Comparison of ENCODE assay signal across 8 mouse cellular contexts in the genomic region with DNA sequence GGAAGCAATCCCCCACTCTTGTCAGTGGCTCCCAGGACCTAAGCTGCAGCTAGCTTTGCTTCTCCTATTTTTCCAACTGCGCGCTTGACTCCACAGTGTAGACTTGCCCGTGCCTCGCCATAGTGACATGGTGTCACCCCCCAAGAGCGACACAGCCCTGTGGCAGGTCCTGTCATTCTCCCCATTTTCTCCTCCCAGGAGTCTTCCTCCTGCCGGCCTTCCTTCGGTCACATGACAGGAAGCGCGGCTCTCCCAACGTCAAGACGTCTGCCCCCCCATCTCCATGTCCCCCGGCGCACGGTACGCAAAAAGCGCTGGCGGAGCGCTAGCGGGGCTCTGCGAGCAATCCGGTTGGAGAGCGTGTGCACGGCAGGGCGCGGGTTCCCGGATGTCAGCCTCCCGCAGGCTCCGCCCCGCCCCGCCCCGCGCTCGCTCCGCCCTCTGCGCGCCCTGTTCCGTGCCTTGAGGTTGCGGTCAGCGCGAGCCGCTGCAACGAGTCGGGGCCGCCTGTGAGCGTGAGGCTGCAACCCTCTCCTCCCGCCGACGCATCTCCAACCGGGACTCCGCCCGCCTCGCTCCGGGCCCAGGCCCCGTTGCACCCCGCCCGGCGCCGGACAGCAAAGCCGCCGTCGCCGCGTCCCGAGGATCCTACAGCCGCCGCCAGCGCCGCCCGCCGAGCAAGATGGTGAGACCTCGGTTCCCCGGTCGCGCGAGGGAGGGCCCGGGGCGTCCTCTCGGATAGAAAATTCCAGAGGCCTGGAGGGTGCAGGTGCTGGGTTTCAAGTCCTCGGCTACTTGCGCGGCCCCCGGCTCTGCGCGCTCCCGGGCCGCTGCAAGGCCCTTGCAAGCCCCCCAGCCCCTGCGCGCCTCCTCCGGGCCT. TPM values are rescaled to one million over a fixed set of nuclear protein-coding genes. Genes with fewer than 3 reads are reported as not detected.
DNase-seq lines count a peak whose midpoint lies in the region; ATAC-seq lines count a peak whose summit lies in the region.

A gene (plus strand): TSS at position 406 of the 880 bp plus-strand sequence.

- peaks cover 16% of the 10 kb centered on the region for H3K4me1 ChIP-seq in brown adipose tissue, adult 24 weeks (ENCODE audit: control insufficient read depth, insufficient read depth, insufficient read length, low read length)
- peaks cover 40% of the 10 kb centered on the region for H3K4me1 ChIP-seq in heart, embryonic 13.5 days
- H3K4me1 ChIP-seq in liver, embryonic 12.5 days = peaks cover 41% of the 10 kb centered on the region
- H3K4me1 ChIP-seq in stomach, embryonic 15.5 days = peaks cover 21% of the 10 kb centered on the region

- under 1% methylated on average over 81 of the region's 89 CpGs for WGBS in heart, embryonic 13.5 days
- under 1% methylated on average over 81 of the region's 89 CpGs for WGBS in liver, embryonic 12.5 days (ENCODE audit: insufficient replicate concordance)
- WGBS in stomach, embryonic 15.5 days = under 1% methylated on average over 88 of the region's 89 CpGs

- peak within 1 kb of the TSS; percentile 88 for H3K4me2 ChIP-seq in heart, embryonic 13.5 days
- H3K4me2 ChIP-seq in liver, embryonic 12.5 days = peak within 1 kb of the TSS; percentile 88
- H3K4me2 ChIP-seq in stomach, embryonic 15.5 days = peak within 1 kb of the TSS; percentile 70

- peak within 1 kb of the TSS; percentile 85 for H3K27ac ChIP-seq in brown adipose tissue, adult 24 weeks (replicated peaks; ENCODE audit: low read depth, low read length)
- peak within 1 kb of the TSS; percentile 97 for H3K27ac ChIP-seq in heart, embryonic 13.5 days (replicated peaks)
- peak within 1 kb of the TSS; percentile 95 for H3K27ac ChIP-seq in liver, embryonic 12.5 days
- peak within 1 kb of the TSS; percentile 98 for H3K27ac ChIP-seq in stomach, embryonic 15.5 days

- H3K27me3 ChIP-seq in heart, embryonic 13.5 days (replicated peaks) = no peaks in the 10 kb centered on the region
- no peaks in the 10 kb centered on the region for H3K27me3 ChIP-seq in liver, embryonic 12.5 days (replicated peaks)
- H3K27me3 ChIP-seq in stomach, embryonic 15.5 days (replicated peaks) = no peaks in the 10 kb centered on the region

- H3K36me3 ChIP-seq in heart, embryonic 13.5 days = no peaks in the 10 kb centered on the region
- H3K36me3 ChIP-seq in liver, embryonic 12.5 days = no peaks in the 10 kb centered on the region
- H3K36me3 ChIP-seq in stomach, embryonic 15.5 days = no peaks in the 10 kb centered on the region

- DNase-seq in CD4-positive, CD25-positive, alpha-beta regulatory T cell, adult 2 months (ENCODE audit: low read depth, low spot score) = peak; percentile 98
- DNase-seq in fat pad, adult 2 months (ENCODE audit: extremely low read depth, low read depth, low spot score) = peak; percentile 36
- DNase-seq in kidney, postnatal 10 days = peak; percentile 98
- peak; percentile 91 to 93 for DNase-seq in natural killer cell, adult 2 months (ENCODE audit: low spot score in 2 of 2)

- peak; percentile 97 for ATAC-seq in heart, embryonic 13.5 days (ENCODE audit: extremely low read depth, insufficient number of reproducible peaks, low FRiP score, low TSS enrichment)
- peak; percentile 97 for ATAC-seq in liver, embryonic 12.5 days
- ATAC-seq in stomach, embryonic 15.5 days (ENCODE audit: insufficient read depth, low FRiP score, low read depth) = peak; percentile 97

- H3K4me3 ChIP-seq in brown adipose tissue, adult 24 weeks (ENCODE audit: insufficient read depth, low read depth, low read length) = peak within 1 kb of the TSS; percentile 93
- H3K4me3 ChIP-seq in heart, embryonic 13.5 days = peak within 1 kb of the TSS; percentile 94
- peak within 1 kb of the TSS; percentile 97 for H3K4me3 ChIP-seq in liver, embryonic 12.5 days
- H3K4me3 ChIP-seq in stomach, embryonic 15.5 days (replicated peaks) = peak within 1 kb of the TSS; percentile 98

- H3K9me3 ChIP-seq in heart, embryonic 13.5 days = no peaks in the 10 kb centered on the region
- no peaks in the 10 kb centered on the region for H3K9me3 ChIP-seq in liver, embryonic 12.5 days (replicated peaks)
- no peaks in the 10 kb centered on the region for H3K9me3 ChIP-seq in stomach, embryonic 15.5 days

- H3K9ac ChIP-seq in heart, embryonic 13.5 days = peak within 1 kb of the TSS; percentile 99
- peak within 1 kb of the TSS; percentile 98 for H3K9ac ChIP-seq in liver, embryonic 12.5 days
- H3K9ac ChIP-seq in stomach, embryonic 15.5 days = peak within 1 kb of the TSS; percentile 96

RNA-seq across cellular contexts. Expression of the gene that starts here (rescaled TPM):
- polyA plus RNA-seq in brown adipose tissue, adult 24 weeks (2012; ENCODE audit: insufficient read depth, insufficient read length, missing spikeins) = 40.5 and 45.0 TPM in 2 replicates
- 67.8 and 73.9 TPM in 2 replicates for polyA plus RNA-seq in heart, embryonic 13.5 days (2015; fragmentation: Nextera tagmentation; extraction: Ambion mirVana)
- 50.3 and 52.0 TPM in 2 replicates for polyA plus RNA-seq in liver, embryonic 12.5 days (2016; fragmentation: Nextera tagmentation; extraction: Ambion mirVana)
- polyA plus RNA-seq in stomach, embryonic 15.5 days (2015; fragmentation: Nextera tagmentation; extraction: Ambion mirVana) = 101 and 102 TPM in 2 replicates

Comparison
In these comparisons a context has a peak if more than half of its experiments do, and no peak if none do; other contexts are left out.
1. Peak in every context shown above with its lines: DNase-seq, ATAC-seq, H3K4me3 ChIP-seq and H3K27ac ChIP-seq.
2. DNase-seq: peak in every context shown above with its lines; median percentile 98 in CD4-positive, CD25-positive, alpha-beta regulatory T cell, adult 2 months; 98 in kidney, postnatal 10 days; 92 in natural killer cell, adult 2 months; 36 in fat pad, adult 2 months.